Mouse (Mus musculus) layer of hippocampus, adult 18-20 months (tissue): ENCODE measurements at regions not wholly inside any gene's neighbourhood (a gene's known extent, or its start where the extent isn't known, plus 50 kb on each side); places are given as distances from the start of the nearest gene placed in this dataset.

Source experiments
- DNase-seq, 2 experiments: peaks; one replicate each; pipeline ENCODE4 v3.0.0; 2022; ENCODE audit warnings: low spot score in 2 of 2

DNA sequence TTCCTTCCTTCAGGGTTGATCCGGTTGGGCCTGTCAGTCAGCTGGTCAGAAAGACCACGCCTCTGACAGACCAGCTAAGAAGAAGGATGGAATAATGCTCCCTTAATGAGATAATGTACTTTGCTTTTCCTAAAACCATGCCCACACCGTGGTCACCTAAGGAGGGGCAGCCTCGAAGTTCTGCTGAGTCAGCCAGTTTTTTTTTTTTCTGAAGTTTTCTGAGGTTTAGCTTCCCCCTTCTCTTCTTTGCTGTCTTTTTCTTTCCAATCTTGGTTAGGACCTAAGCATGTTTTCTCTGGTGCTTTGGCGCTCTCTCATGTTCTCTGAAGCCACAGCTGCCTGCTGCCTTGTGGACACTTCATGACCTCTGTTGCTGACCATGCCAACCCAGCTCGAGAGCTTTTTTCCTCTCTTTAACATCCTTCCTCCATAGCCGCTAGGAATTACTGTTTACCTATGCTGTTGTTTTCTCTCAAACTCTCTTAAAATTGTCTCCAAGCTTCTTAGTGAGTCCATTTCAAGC, 84.7 kb upstream of the Zfp648 start:
- no peak for DNase-seq

DNA sequence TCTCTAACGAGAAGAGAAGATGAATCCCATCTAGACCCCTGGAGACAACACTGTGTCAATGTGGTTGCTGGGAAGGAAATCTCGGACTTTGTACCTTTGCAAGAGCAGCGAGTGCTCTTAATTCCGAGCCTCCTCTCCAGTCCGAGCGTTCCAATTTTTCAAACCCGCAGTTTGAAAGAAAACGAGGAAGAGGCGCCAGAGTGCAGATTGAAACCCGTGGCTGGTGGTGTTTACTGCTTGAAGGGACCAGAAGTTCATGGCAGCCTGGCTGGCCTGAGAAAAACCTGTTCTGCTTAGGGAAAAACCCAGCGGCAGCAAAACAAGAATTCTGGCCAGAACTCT, 83.7 kb upstream of the Zfp648 start:
- peak in 1 of 2 experiments; percentile 46 for DNase-seq

DNA sequence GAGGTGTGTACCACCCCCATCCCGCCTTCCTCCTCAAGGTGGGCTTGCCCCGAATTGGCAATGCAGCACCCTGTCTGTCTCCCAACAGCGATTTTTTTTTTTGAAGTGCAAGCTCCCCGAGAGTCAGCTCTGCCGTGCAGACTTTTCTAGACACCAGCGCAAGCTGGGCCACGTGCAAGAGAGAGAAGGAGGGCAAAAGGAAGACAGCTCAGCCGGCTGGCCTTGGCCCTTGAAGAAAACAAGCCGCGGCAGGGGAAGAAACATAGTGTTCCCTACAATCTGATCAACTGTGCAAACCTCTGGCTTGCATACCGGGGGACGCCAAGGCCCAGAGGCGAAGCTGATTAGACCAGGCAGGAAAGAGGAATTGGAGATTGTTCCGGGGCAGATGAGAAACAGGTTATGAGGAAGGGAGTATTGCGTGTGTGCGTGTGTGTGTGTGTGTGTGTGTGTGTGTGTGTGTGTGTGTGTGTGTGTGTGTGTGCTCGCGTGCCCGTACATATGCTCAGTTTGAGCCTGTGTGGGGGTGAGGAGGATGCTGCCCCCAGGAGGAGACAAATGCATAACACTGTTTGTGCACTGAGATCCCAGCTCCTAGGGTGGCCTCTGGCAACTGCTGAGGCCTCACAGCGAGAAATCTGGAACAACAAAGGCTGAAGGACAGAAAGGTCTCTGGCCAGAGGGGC, 83.2 kb upstream of the Zfp648 start:
- peak; percentile 13 to 61 for DNase-seq

DNA sequence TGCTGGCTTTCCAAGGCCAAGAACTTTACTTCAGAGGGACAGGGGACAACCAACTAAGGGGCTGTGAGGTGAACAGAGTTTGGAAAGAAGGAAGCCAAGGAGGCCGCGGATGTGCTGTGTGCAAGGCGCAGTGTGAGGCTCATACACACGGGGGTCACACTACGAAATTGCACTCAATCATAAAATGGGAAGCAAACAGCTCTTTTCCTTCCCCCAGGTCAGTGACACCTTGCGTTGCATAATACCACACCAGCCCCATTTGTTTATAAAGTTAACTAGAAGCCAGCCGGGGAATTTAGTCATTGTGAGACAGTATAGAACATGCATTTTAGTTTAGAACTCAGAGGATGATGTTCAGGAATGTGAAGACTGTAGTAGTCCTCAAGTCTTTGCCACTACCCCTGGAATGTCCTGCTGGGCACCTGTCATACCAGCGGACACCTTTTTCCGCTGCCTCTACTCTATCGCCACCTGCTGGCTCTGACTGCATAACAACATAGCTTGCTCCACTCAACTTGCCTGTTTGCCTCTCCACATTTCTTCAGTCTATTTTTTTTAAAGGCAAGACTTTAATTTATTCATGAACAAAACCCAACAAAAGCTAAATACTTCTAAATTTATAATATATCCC, 82.5 kb upstream of the Zfp648 start:
- peak; percentile 56 to 69 for DNase-seq

DNA sequence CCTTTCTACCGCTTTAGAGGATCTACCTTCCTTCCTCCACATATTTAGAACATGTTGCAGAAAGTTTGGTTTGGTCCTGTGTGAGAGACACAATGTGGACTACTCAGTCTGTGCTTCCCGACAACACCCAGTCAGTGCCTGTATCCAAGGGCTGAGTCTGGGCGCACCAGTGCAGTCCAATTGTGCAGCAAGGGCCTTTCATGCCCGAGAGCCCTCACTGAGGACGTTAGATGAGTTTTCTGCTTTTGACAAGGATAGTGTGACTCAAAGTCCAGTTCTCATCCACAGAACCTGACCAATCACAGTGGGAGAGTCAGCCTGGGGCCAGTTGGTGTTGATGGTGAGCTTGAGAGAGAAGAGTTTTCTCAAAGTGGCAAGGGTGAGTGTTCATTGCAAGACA, 81.4 kb upstream of the Zfp648 start:
- DNase-seq: no peak

DNA sequence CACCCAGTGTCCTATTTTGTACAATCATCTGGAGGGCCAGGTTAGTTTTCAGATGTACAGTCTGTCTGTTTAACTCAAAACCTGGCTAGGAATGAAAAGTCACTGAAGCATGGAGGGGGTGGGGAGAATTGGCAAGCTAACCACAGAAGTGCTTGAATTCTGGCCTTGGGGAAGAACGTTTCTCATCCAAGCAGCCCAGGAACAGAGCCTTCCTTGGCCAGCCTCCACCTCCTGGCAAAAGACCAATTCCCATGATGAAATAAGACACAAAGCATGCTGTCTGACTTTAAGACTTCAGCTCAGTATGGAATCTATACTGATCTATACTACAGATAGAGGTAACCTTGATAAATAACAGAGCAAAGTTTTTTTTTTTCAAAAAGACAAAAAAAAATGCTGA, 80.3 kb upstream of the Zfp648 start:
- peak in 1 of 2 experiments; percentile 57 for DNase-seq

DNA sequence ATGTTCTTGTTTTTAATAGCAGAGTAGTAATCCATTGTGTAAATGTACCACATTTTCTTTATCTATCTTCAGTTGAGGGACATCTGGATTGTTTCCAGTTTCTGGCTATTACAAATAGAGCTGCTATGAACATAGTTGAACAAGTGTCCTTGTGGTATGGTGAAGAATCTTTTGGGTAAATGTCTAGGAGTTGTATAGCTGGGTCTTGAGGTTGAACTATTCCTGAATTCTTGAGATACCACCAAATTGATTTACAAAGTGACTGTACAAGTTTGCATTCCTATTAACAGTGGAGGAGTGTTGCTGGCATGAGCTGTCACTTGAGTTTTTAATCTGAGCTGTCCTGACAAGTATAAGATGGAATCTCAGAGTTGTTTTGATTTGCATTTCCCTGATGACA, 76.0 kb upstream of the Zfp648 start:
- DNase-seq: no peak

DNA sequence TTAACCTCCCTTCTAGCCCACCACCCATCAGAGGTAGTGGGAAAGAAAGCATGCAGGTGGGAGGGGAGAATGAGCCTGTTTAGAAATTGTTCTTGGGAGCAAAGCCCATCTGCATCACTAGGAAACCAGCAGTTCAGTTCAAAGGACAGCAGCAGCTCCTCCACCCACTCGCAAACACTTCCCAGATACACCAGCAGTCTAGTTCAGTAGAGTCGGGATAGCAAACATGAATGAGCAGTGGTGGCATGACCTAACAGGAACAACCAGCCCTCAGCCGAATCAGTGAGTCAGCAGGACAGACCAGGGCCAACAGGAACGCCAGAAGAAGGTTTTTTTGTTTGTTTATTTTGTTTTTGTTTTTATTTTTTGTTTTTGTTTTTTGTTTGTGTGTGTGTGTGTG, 74.5 kb upstream of the Zfp648 start:
- no peak for DNase-seq

DNA sequence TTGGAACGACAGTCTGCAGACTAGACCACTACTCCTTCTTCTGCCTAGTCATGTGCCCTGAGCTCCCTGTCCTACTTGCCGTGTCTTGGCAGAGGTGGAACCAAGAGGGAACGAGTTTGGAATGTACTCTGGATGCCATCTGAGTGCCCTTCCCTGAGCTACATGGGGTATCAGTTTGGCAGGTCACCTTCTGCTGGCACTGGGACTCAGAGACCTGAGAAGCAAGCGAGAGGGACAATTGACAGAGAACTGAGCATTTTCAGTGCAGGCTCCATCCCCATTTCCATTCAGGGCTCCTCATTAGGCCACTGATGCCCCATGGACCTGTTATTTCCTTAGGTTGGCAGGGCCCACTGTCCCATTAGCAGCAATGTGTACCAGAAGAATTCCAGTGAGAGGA, 61.5 kb upstream of the Zfp648 start:
- DNase-seq: peak; percentile 32 to 62

DNA sequence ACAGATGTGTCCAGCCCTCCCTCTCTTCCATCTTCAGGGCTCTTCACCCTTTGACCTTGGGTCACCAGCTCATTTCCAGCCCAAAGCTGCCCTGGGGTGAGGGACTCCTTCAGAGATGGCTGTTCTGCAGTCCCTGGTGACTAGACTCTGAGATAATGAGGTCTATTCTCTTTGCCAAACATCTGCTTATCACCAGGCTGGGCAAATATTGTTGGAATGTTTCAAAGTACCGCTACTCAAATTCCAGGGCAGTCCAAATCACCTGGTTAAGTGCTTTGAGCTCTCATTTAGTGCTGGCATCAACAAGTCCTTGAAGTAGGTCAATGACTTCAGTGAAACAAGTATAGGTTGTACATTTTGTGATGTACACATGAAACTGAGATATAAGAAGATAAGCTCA, 57.3 kb upstream of the Zfp648 start:
- no peak for DNase-seq

DNA sequence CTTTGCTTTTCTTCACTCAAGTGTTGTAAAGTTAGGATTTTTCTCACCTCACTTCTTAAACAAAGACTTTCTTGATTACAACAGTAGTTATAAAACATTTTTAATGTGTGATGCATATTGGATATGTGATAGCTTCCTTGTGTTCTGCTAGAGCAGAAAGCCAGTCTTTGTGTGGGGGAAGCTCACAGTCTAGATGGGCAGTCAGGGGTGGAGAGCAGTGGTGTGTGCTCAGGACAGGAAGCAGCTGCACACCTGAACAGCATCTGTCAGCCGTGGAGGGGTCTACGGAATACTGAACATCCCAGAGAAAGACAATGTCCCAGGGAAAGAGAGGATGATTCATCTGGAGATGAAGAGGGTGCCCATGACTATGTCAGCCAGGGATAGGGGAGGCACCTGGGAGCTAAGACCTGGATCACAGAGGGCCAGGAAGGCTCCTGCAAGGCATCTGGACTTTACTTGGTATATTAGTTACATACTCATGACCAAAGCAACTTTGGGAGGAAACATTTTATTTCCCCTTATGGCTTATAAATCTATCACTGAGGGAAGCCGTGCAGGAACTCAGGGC, 53.9 kb upstream of the Zfp648 start:
- DNase-seq: no peak

DNA sequence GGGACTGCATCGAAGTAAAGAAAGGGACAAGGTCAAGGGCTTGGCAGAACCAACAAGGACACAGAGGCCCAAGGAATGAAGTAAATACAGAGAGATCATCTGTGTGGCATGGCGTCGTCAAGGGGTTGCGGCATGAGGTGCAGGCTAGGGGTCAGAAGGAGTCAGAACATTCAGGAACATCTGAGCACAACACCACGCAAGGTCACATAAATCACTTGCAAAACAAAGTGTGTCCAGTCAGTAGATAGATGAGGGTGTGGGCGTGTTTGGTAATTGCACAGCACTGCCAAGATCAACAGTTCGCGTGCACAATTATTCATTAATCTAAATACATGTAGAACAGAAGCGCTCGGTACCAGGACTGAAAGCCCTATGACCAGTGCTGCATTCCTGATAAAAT, 52.0 kb upstream of the Zfp648 start:
- no peak for DNase-seq

DNA sequence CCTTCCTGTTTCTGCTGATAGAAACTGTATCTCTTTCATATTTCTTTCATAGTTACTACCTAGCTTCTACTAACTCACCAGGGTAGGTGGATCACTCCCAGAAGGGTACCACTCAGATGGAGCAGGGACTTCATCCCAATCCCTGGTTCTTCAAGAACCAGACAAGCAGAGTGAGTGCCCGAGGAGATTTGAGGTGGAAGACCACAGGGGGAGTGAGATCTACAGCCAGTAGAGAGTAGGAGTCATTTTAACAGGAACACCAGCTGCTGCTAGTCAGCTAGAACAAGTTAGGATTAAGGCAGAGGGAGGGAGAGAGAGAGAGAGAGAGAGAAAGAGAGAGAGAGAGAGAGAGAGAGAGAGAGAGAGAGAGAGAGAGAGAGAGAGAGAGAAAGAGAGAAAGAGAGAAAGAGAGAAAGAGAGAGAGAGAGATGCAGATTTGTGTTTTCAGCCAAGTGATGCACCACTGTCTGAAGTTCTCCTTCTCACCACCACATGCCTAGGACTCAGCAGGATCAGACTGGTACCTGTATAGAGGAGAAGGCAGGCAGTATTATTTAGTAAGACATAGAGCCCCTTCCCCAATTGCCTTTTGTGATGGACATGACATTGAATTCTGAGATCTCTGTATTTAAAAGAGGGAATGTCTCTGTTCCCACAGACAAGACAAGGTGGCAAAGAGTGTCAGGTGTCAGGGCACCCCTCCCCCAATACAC, 51.4 kb upstream of the Zfp648 start:
- DNase-seq: no peak

DNA sequence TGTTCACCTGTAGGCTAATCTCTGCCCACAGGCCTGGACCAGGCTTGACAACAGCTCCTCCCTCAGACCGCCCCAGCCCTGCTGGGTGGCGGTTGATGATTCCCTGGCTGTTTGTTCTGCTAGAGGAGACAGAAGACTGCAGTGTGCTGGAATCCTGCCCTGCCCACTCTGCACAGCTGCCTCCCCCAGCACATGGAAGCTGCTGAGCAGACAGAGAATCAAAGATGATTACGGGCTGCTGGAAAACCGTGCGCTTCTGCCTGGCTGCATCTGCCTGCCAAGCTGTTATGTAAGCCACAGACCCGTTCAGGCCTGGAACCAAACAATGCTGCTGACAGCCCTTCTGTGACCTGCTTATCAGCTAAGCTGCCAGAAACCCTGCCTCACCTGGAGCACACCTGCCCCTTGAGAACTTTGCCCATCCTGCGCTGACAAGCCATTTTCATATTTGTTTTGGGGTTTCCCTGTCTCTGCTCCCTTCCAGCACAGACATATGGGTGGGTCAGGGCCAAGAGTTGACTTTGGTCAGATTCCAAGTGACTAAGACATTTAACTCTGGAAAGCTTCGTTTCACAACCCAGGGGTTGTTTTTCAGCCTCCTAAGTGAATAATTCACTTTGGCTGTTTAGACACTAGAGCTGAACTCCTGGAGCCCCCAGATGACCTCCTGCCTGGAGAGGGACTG, 50.7 kb upstream of the Zfp648 start:
- DNase-seq: peak; percentile 81 to 87
